Mouse (Mus musculus): ENCODE results near the gene Rpl24.

DNA sequence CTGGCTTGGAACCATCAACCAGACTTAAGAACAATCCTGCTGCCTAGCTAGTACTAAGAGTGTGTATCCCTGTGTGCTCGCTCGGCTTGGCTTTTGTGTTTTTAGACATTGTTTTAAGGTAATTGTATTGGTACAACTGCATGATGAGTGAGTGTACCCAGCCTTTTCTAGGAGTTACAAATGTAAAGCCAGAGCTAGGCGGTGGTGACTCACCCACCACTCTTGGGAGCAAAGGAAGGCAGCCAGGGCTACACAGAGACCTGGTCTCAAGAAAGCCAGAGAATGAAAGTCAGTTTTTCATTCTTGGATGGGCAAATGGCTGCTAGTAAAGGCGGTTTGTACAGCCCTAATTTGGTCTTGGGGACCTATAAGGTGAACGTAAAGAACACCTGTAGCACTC, 4.3 kb downstream of the Rpl24 start:
- no peak for TF ChIP-seq CTCF (IDR thresholded peaks at IDR 0.05; ENCODE audit: insufficient read depth, low read depth, low read length)
- no peak for TF ChIP-seq POLR2A (IDR thresholded peaks at IDR 0.05; ENCODE audit: insufficient read depth, low read depth, low read length)
